Comparison of ENCODE assay signal across 8 mouse cellular contexts in genomic region chr2:151980355-151980693, GRCm38 (mm10). TPM values are rescaled to one million over a fixed set of nuclear protein-coding genes. Genes with fewer than 3 reads are reported as not detected.
DNase-seq lines count a peak whose midpoint lies in the region; ATAC-seq and TF ChIP-seq lines count a peak whose summit lies in the region.

No protein-coding gene starts in this region.

- peak overlapping the region; percentile 65 for H3K9ac ChIP-seq in embryonic facial prominence, embryonic 12.5 days
- H3K9ac ChIP-seq in intestine, embryonic 15.5 days = peak overlapping the region; percentile 77
- no peak overlapping the region; the same call in 1 of the 2 replicates for H3K9ac ChIP-seq in neural tube, embryonic 14.5 days (replicated peaks; ENCODE audit: low read depth, low read length)

- no peak for ATAC-seq in embryonic facial prominence, embryonic 12.5 days (ENCODE audit: insufficient number of reproducible peaks, insufficient read depth, low FRiP score, low TSS enrichment)
- ATAC-seq in intestine, embryonic 15.5 days = peak; percentile 24
- peak; percentile 41 for ATAC-seq in neural tube, embryonic 14.5 days (ENCODE audit: low read depth)

- intact Hi-C loops in left cerebral cortex, adult 2 months (cut with DNase I) = no loop called here
- intact Hi-C loops in left cerebral cortex, postnatal 36 days (cut with DNase I) = no loop called here

- H3K9me3 ChIP-seq in embryonic facial prominence, embryonic 12.5 days = no peaks in the 10 kb centered on the region
- no peaks in the 10 kb centered on the region for H3K9me3 ChIP-seq in intestine, embryonic 15.5 days
- H3K9me3 ChIP-seq in neural tube, embryonic 14.5 days (ENCODE audit: control insufficient read depth, low read length) = no peaks in the 10 kb centered on the region

- 41% methylated on average over 3 of the region's 3 CpGs for WGBS in embryonic facial prominence, embryonic 12.5 days
- WGBS in intestine, embryonic 15.5 days = 34% methylated on average over 3 of the region's 3 CpGs
- 35% methylated on average over 3 of the region's 3 CpGs for WGBS in neural tube, embryonic 14.5 days

- DNase-seq in left cerebral cortex, adult 2 months (ENCODE audit: extremely low spot score in 1 of 2, low spot score in 2 of 2) = no peak
- DNase-seq in left cerebral cortex, postnatal 36 days (ENCODE audit: low spot score in 2 of 2) = no peak
- DNase-seq in left cerebral cortex, adult 11 months (ENCODE audit: low spot score) = no peak
- DNase-seq in adrenal gland, adult 2 months = no peak
- no peak for DNase-seq in kidney, postnatal 36 days

- peaks cover 25% of the 10 kb centered on the region for H3K4me1 ChIP-seq in embryonic facial prominence, embryonic 12.5 days
- H3K4me1 ChIP-seq in intestine, embryonic 15.5 days (replicated peaks) = peaks cover 36% of the 10 kb centered on the region
- H3K4me1 ChIP-seq in neural tube, embryonic 14.5 days (ENCODE audit: control insufficient read depth, insufficient read depth, low read length) = peaks cover 9% of the 10 kb centered on the region

- peak overlapping the region; percentile 74 for H3K4me3 ChIP-seq in left cerebral cortex, adult 2 months
- H3K4me3 ChIP-seq in embryonic facial prominence, embryonic 12.5 days = peak overlapping the region; percentile 74
- peak overlapping the region; percentile 76 for H3K4me3 ChIP-seq in intestine, embryonic 15.5 days (replicated peaks)
- H3K4me3 ChIP-seq in neural tube, embryonic 14.5 days (ENCODE audit: low read depth, low read length) = peak overlapping the region; percentile 77

- H3K27ac ChIP-seq in left cerebral cortex, adult 2 months = peak overlapping the region; percentile 56; the same call in 1 of the 2 replicates
- no peak overlapping the region for H3K27ac ChIP-seq in embryonic facial prominence, embryonic 12.5 days
- H3K27ac ChIP-seq in intestine, embryonic 15.5 days = 0 out of 2 replicates have a peak overlapping the region, but pooled peaks have one; percentile 17
- H3K27ac ChIP-seq in neural tube, embryonic 14.5 days (ENCODE audit: low read depth, low read length) = peak overlapping the region; percentile 45; the same call in 1 of the 2 replicates

- H3K27me3 ChIP-seq in embryonic facial prominence, embryonic 12.5 days = no peaks in the 10 kb centered on the region
- no peaks in the 10 kb centered on the region for H3K27me3 ChIP-seq in intestine, embryonic 15.5 days (replicated peaks)
- no peaks in the 10 kb centered on the region for H3K27me3 ChIP-seq in neural tube, embryonic 14.5 days (ENCODE audit: control insufficient read depth, insufficient read depth, low read length)

- TF ChIP-seq CTCF in left cerebral cortex, adult 2 months (IDR thresholded peaks at IDR 0.05) = no peak

- no peaks in the 10 kb centered on the region for H3K36me3 ChIP-seq in embryonic facial prominence, embryonic 12.5 days
- H3K36me3 ChIP-seq in intestine, embryonic 15.5 days = no peaks in the 10 kb centered on the region
- H3K36me3 ChIP-seq in neural tube, embryonic 14.5 days (ENCODE audit: control insufficient read depth, insufficient read depth, low read length) = no peaks in the 10 kb centered on the region

- peak overlapping the region; percentile 60 for H3K4me2 ChIP-seq in embryonic facial prominence, embryonic 12.5 days (replicated peaks)
- peak overlapping the region; percentile 68 for H3K4me2 ChIP-seq in intestine, embryonic 15.5 days (replicated peaks)
- H3K4me2 ChIP-seq in neural tube, embryonic 14.5 days (ENCODE audit: low read depth, low read length) = peak overlapping the region; percentile 94

RNA-seq across cellular contexts. Expression of gene Fam110a, which starts 0.3 kb away (rescaled TPM):
- 1 to 10 TPM; 6.6 to 6.7 TPM for total RNA-seq in left cerebral cortex, adult 2 months (2021)
- 1 to 10 TPM; 7.5 to 8.9 TPM for total RNA-seq in left cerebral cortex, postnatal 36 days (2021)
- 34.6 and 36.2 TPM in 2 replicates for polyA plus RNA-seq in embryonic facial prominence, embryonic 12.5 days (2016; fragmentation: Nextera tagmentation; extraction: Ambion mirVana)
- polyA plus RNA-seq in intestine, embryonic 15.5 days (2015; fragmentation: Nextera tagmentation; extraction: Ambion mirVana) = 22.5 and 23.7 TPM in 2 replicates
- 36.3 and 36.6 TPM in 2 replicates for polyA plus RNA-seq in neural tube, embryonic 14.5 days (2014; fragmentation: Nextera tagmentation; extraction: Ambion mirVana)
- 10 to 100 TPM in 1 of 2 experiments, 1 to 10 TPM in 1; 8.5 to 11.3 TPM for total RNA-seq in adrenal gland, adult 2 months (2021)
- polyA plus RNA-seq in adrenal gland, adult 2 months (2012; rRNA removed) = 24.1 and 24.6 TPM in 2 replicates

RNA-seq across cellular contexts. Expression of gene Slc52a3, which starts 16.0 kb away (rescaled TPM):
- 1 to 10 TPM; 2.6 to 2.9 TPM for total RNA-seq in left cerebral cortex, adult 2 months (2021)
- total RNA-seq in left cerebral cortex, postnatal 36 days (2021) = 1 to 10 TPM; 2.2 to 3.2 TPM
- 1.2 TPM in 2 replicates for polyA plus RNA-seq in embryonic facial prominence, embryonic 12.5 days (2016; fragmentation: Nextera tagmentation; extraction: Ambion mirVana)
- 3.9 and 5.4 TPM in 2 replicates for polyA plus RNA-seq in intestine, embryonic 15.5 days (2015; fragmentation: Nextera tagmentation; extraction: Ambion mirVana)
- polyA plus RNA-seq in neural tube, embryonic 14.5 days (2014; fragmentation: Nextera tagmentation; extraction: Ambion mirVana) = 0.60 and 1.2 TPM in 2 replicates
- 1 to 10 TPM; 3.1 to 5.4 TPM for total RNA-seq in adrenal gland, adult 2 months (2021)
- polyA plus RNA-seq in adrenal gland, adult 2 months (2012; rRNA removed) = 5.7 and 6.9 TPM in 2 replicates
